Mouse (Mus musculus) heart, postnatal 10 days (tissue): ENCODE data around the gene Klf7. TPM values are rescaled to one million over a fixed set of nuclear protein-coding genes. Genes with fewer than 3 reads are reported as not detected.

Source experiments
- DNase-seq, 2 experiments: peaks; one replicate each; pipeline ENCODE4 v3.0.0; 2021
- intact Hi-C: fragments of 180-260 bp; cut with DNase I; formaldehyde crosslinking; loops from one replicate; pipeline ENCODE4 v1.15.1; 2025
- total RNA-seq, 2 experiments: library from RNA; stranded (reverse); gene quantifications; 2 replicates each; pipeline ENCODE4 v1.2.3; 2021

The Klf7 gene
- total RNA-seq, 2 experiments from 2014 or later: 21.5 to 24.0 TPM

GRCm38 (mm10) chr1:64078011-64078746 is 43.9 kb downstream of the Klf7 start:
- intact Hi-C loops: loop anchor here (1.0 to 2.0 kb wide), 2 partner anchors 37 to 41 kb away; no protein-coding TSS in a partner anchor
- DNase-seq: peak; percentile 45 to 48

- intact Hi-C loops: no loop called here
- no peak for DNase-seq
Measured at GRCm38 (mm10) chr1:64074051-64074450, 48.0 kb downstream of the Klf7 start.

GRCm38 (mm10) chr1:64070947-64071346 is 51.1 kb downstream of the Klf7 start:
- intact Hi-C loops: no loop called here
- no peak for DNase-seq

- no peak for DNase-seq
- intact Hi-C loops: no loop called here
Measured at GRCm38 (mm10) chr1:64066320-64067254, 55.5 kb downstream of the Klf7 start.

- no peak for DNase-seq
- intact Hi-C loops: no loop called here
Measured at GRCm38 (mm10) chr1:64061488-64061887, 60.6 kb downstream of the Klf7 start.

GRCm38 (mm10) chr1:64060699-64061454 is 61.2 kb downstream of the Klf7 start:
- DNase-seq: no peak
- intact Hi-C loops: no loop called here

- peak; percentile 24 to 35 for DNase-seq
- intact Hi-C loops: no loop called here
Measured at GRCm38 (mm10) chr1:64060116-64060515, 62.0 kb downstream of the Klf7 start.

- no peak for DNase-seq
- intact Hi-C loops: no loop called here
Measured at GRCm38 (mm10) chr1:64056541-64056940, 65.5 kb downstream of the Klf7 start.

GRCm38 (mm10) chr1:64055978-64056377 is 66.1 kb downstream of the Klf7 start:
- intact Hi-C loops: no loop called here
- DNase-seq: no peak

GRCm38 (mm10) chr1:64055210-64055609 is 66.9 kb downstream of the Klf7 start:
- no peak for DNase-seq
- intact Hi-C loops: no loop called here

GRCm38 (mm10) chr1:64052069-64052750 is 69.9 kb downstream of the Klf7 start:
- DNase-seq: no peak
- intact Hi-C loops: no loop called here

GRCm38 (mm10) chr1:64048567-64048966 is 73.5 kb downstream of the Klf7 start:
- intact Hi-C loops: no loop called here
- DNase-seq: no peak

GRCm38 (mm10) chr1:64046802-64047156 is 75.3 kb downstream of the Klf7 start:
- intact Hi-C loops: no loop called here

GRCm38 (mm10) chr1:64046087-64046801 is 75.8 kb downstream of the Klf7 start:
- intact Hi-C loops: no loop called here
- no peak for DNase-seq

More at GRCm38 (mm10) chr1:64046802-64047156, 75.3 kb downstream of the Klf7 start:
- no peak for DNase-seq

GRCm38 (mm10) chr1:64044577-64044976 is 77.5 kb downstream of the Klf7 start:
- intact Hi-C loops: no loop called here
- no peak for DNase-seq

- DNase-seq: peak; percentile 59 to 60
- intact Hi-C loops: loop anchor here (1.0 to 2.0 kb wide), 3 partner anchors 37 to 264 kb away; no protein-coding TSS in a partner anchor
Measured at GRCm38 (mm10) chr1:64040831-64041383, 81.2 kb downstream of the Klf7 start.

- intact Hi-C loops: loop anchor here (2.0 kb wide), 1 partner anchor 265 kb away; no protein-coding TSS in a partner anchor
- DNase-seq: peak; percentile 44 to 59
Measured at GRCm38 (mm10) chr1:64040061-64040686, 81.9 kb downstream of the Klf7 start.

GRCm38 (mm10) chr1:64038343-64038742 is 83.7 kb downstream of the Klf7 start:
- intact Hi-C loops: loop anchor here (5.0 kb wide), 3 partner anchors 86 to 409 kb away; no protein-coding TSS in a partner anchor
- DNase-seq: no peak

GRCm38 (mm10) chr1:64037800-64038199 is 84.3 kb downstream of the Klf7 start:
- intact Hi-C loops: loop anchor here (5.0 kb wide), 3 partner anchors 85 to 410 kb away; no protein-coding TSS in a partner anchor

More at GRCm38 (mm10) chr1:64037800-64038199, 84.3 kb downstream of the Klf7 start:
- no peak for DNase-seq
